ENCODE assay signal across 26 mouse cellular contexts in genomic region chr4:45212342-45213063, GRCm38 (mm10). TPM values are rescaled to one million over a fixed set of nuclear protein-coding genes. Genes with fewer than 3 reads are reported as not detected.
DNase-seq lines count a peak whose midpoint lies in the region; ATAC-seq and TF ChIP-seq lines count a peak whose summit lies in the region.
"Had no signal": no experiment of that assay in that cellular context is flagged by ENCODE, and none has a peak within 500 bp of the region (broad histone marks: within the 10 kb centered on the region; RNA-seq: fewer than 3 reads in every experiment).

No protein-coding gene starts in this region.

- H3K27me3 ChIP-seq in hindbrain, embryonic 10.5 days (ENCODE audit: insufficient read depth, poor library complexity, severe bottlenecking) = no peaks in the 10 kb centered on the region
- H3K27me3 ChIP-seq in hindbrain, postnatal 0 days (ENCODE audit: insufficient read depth, low read length) = no peaks in the 10 kb centered on the region
- H3K27me3 ChIP-seq in midbrain, embryonic 12.5 days = no peaks in the 10 kb centered on the region
- no peaks in the 10 kb centered on the region for H3K27me3 ChIP-seq in midbrain, postnatal 0 days (ENCODE audit: insufficient read depth, low read length)
- H3K27me3 ChIP-seq in liver, postnatal 0 days (ENCODE audit: insufficient read depth, low read length) = no peaks in the 10 kb centered on the region
- H3K27me3 ChIP-seq: CH12.LX; heart, embryonic 15.5 days; limb, embryonic 15.5 days had no signal

- peak; percentile 45 for DNase-seq in hindbrain, embryonic 10.5 days (ENCODE audit: low spot score)
- no peak for DNase-seq in hindbrain, postnatal 0 days (ENCODE audit: low spot score)
- DNase-seq in midbrain, postnatal 0 days (ENCODE audit: low spot score) = no peak
- peak; percentile 13 for DNase-seq in embryo, embryonic 10.5 days (ENCODE audit: low spot score)
- DNase-seq in liver, postnatal 0 days = no peak
- no peak for DNase-seq in layer of hippocampus, adult 11-12 months (ENCODE audit: low spot score)
- DNase-seq: adrenal gland, postnatal 10 days; B cell, adult 2 months; cerebellum, adult 2 months; cerebellum, postnatal 25 days; forebrain, postnatal 0 days; gastrocnemius, postnatal 14 days; heart, adult 18-20 months; heart, postnatal 36 days; kidney, adult 18-20 months; left cerebral cortex, postnatal 4 days; lung, embryonic 14.5 days; thymus, adult 2 months; thymus, postnatal 4 days had no signal

- WGBS in hindbrain, embryonic 10.5 days = 59% methylated on average over 11 of the region's 11 CpGs
- 71% methylated on average over 11 of the region's 11 CpGs for WGBS in hindbrain, postnatal 0 days
- 73% methylated on average over 11 of the region's 11 CpGs for WGBS in midbrain, embryonic 12.5 days
- WGBS in midbrain, postnatal 0 days = 74% methylated on average over 11 of the region's 11 CpGs
- 48% methylated on average over 11 of the region's 11 CpGs for WGBS in liver, postnatal 0 days (ENCODE audit: insufficient replicate concordance)

- TF ChIP-seq EP300 in liver, postnatal 0 days (IDR thresholded peaks at IDR 0.05; ENCODE audit: low read depth) = peak; percentile 55; the same call in 1 of the 2 replicates

- H3K27ac ChIP-seq in hindbrain, embryonic 10.5 days = peak overlapping the region; percentile 57
- H3K27ac ChIP-seq in hindbrain, postnatal 0 days = no peak overlapping the region
- 0 out of 2 replicates have a peak overlapping the region, but pooled peaks have one; percentile 20 for H3K27ac ChIP-seq in midbrain, embryonic 12.5 days (replicated peaks)
- H3K27ac ChIP-seq in midbrain, postnatal 0 days (ENCODE audit: low read depth, low read length) = no peak overlapping the region
- H3K27ac ChIP-seq in liver, postnatal 0 days (ENCODE audit: low read depth) = no peak overlapping the region
- H3K27ac ChIP-seq: embryonic facial prominence, embryonic 10.5 days; heart, embryonic 15.5 days; kidney, postnatal 0 days; limb, embryonic 15.5 days had no signal

- TF ChIP-seq CTCF in hindbrain, postnatal 0 days (IDR thresholded peaks at IDR 0.05; ENCODE audit: low read depth) = no peak
- TF ChIP-seq CTCF in midbrain, postnatal 0 days (IDR thresholded peaks at IDR 0.05) = no peak
- no peak for TF ChIP-seq CTCF in liver, postnatal 0 days (IDR thresholded peaks at IDR 0.05; ENCODE audit: low read depth)

- ATAC-seq in hindbrain, postnatal 0 days = no peak
- ATAC-seq in midbrain, embryonic 12.5 days (ENCODE audit: low FRiP score, low read depth) = no peak
- no peak for ATAC-seq in midbrain, postnatal 0 days (ENCODE audit: low FRiP score)
- ATAC-seq in liver, postnatal 0 days = peak; percentile 35; the same call in 1 of the 2 replicates
- ATAC-seq: forebrain, postnatal 0 days; inflammation-experienced regulatory T-cells, adult 6 months had no signal

- peaks cover 36% of the 10 kb centered on the region for H3K4me1 ChIP-seq in hindbrain, embryonic 10.5 days (replicated peaks)
- no peaks in the 10 kb centered on the region; the same call in 1 of the 2 replicates for H3K4me1 ChIP-seq in hindbrain, postnatal 0 days (ENCODE audit: insufficient read depth, low read length)
- H3K4me1 ChIP-seq in midbrain, embryonic 12.5 days = peaks cover 17% of the 10 kb centered on the region
- H3K4me1 ChIP-seq in midbrain, postnatal 0 days (ENCODE audit: insufficient read depth, low read length) = peaks cover 2% of the 10 kb centered on the region; the same call in 1 of the 2 replicates
- no peaks in the 10 kb centered on the region for H3K4me1 ChIP-seq in liver, postnatal 0 days (ENCODE audit: insufficient read depth)

- no peak overlapping the region for H3K9ac ChIP-seq in hindbrain, postnatal 0 days (replicated peaks; ENCODE audit: low read length)
- no peak overlapping the region for H3K9ac ChIP-seq in midbrain, embryonic 12.5 days (replicated peaks)
- no peak overlapping the region for H3K9ac ChIP-seq in midbrain, postnatal 0 days (replicated peaks; ENCODE audit: low read length, poor library complexity, severe bottlenecking)
- H3K9ac ChIP-seq in liver, postnatal 0 days (replicated peaks) = no peak overlapping the region
- H3K9ac ChIP-seq: forebrain, postnatal 0 days; heart, embryonic 15.5 days; limb, embryonic 15.5 days; lung, embryonic 14.5 days had no signal

- H3K9me3 ChIP-seq in hindbrain, embryonic 10.5 days = no peaks in the 10 kb centered on the region
- no peaks in the 10 kb centered on the region for H3K9me3 ChIP-seq in hindbrain, postnatal 0 days (ENCODE audit: low read length)
- H3K9me3 ChIP-seq in midbrain, embryonic 12.5 days = no peaks in the 10 kb centered on the region
- no peaks in the 10 kb centered on the region for H3K9me3 ChIP-seq in midbrain, postnatal 0 days (ENCODE audit: low read length)
- no peaks in the 10 kb centered on the region for H3K9me3 ChIP-seq in liver, postnatal 0 days (ENCODE audit: low read length)
- H3K9me3 ChIP-seq: embryonic facial prominence, embryonic 10.5 days; heart, embryonic 15.5 days; limb, embryonic 15.5 days had no signal

- no peaks in the 10 kb centered on the region for H3K36me3 ChIP-seq in hindbrain, embryonic 10.5 days
- H3K36me3 ChIP-seq in hindbrain, postnatal 0 days (ENCODE audit: insufficient read depth, low read length) = no peaks in the 10 kb centered on the region
- no peaks in the 10 kb centered on the region for H3K36me3 ChIP-seq in midbrain, embryonic 12.5 days
- no peaks in the 10 kb centered on the region for H3K36me3 ChIP-seq in midbrain, postnatal 0 days (ENCODE audit: insufficient read depth, low read length)
- no peaks in the 10 kb centered on the region for H3K36me3 ChIP-seq in liver, postnatal 0 days (replicated peaks; ENCODE audit: insufficient read depth, low read length)
- H3K36me3 ChIP-seq: embryonic facial prominence, embryonic 10.5 days; heart, embryonic 15.5 days; limb, embryonic 15.5 days had no signal

- H3K4me2 ChIP-seq in hindbrain, postnatal 0 days (ENCODE audit: low read depth, low read length) = no peak overlapping the region
- no peak overlapping the region for H3K4me2 ChIP-seq in midbrain, embryonic 12.5 days (replicated peaks)
- H3K4me2 ChIP-seq in midbrain, postnatal 0 days (ENCODE audit: low read depth, low read length, poor library complexity, severe bottlenecking) = no peak overlapping the region
- no peak overlapping the region for H3K4me2 ChIP-seq in liver, postnatal 0 days (ENCODE audit: low read depth, low read length)
- H3K4me2 ChIP-seq: heart, embryonic 15.5 days; limb, embryonic 15.5 days; lung, embryonic 14.5 days had no signal

- no peak overlapping the region for H3K4me3 ChIP-seq in hindbrain, embryonic 10.5 days
- H3K4me3 ChIP-seq in hindbrain, postnatal 0 days (ENCODE audit: low read length) = no peak overlapping the region
- no peak overlapping the region for H3K4me3 ChIP-seq in midbrain, embryonic 12.5 days
- no peak overlapping the region for H3K4me3 ChIP-seq in midbrain, postnatal 0 days (ENCODE audit: low read depth, low read length)
- no peak overlapping the region for H3K4me3 ChIP-seq in liver, postnatal 0 days (ENCODE audit: low read depth, low read length)
- H3K4me3 ChIP-seq: embryonic facial prominence, embryonic 10.5 days; heart, embryonic 15.5 days; limb, embryonic 15.5 days had no signal

RNA-seq across cellular contexts. Expression of gene Frmpd1, which starts 27.8 kb away (rescaled TPM):
- 1.5 and 1.8 TPM in 2 replicates for polyA plus RNA-seq in hindbrain, embryonic 10.5 days (2016; fragmentation: Nextera tagmentation; extraction: Ambion mirVana)
- total RNA-seq in hindbrain, postnatal 0 days (2014; rRNA removed) = 13.8 and 20.5 TPM in 2 replicates
- 4.6 and 4.8 TPM in 2 replicates for polyA plus RNA-seq in hindbrain, postnatal 0 days (2015; fragmentation: Nextera tagmentation; extraction: Ambion mirVana)
- 2.0 and 2.1 TPM in 2 replicates for polyA plus RNA-seq in midbrain, embryonic 12.5 days (2016; fragmentation: Nextera tagmentation; extraction: Ambion mirVana)
- total RNA-seq in midbrain, postnatal 0 days (2014; rRNA removed) = 5.9 and 9.6 TPM in 2 replicates
- polyA plus RNA-seq in midbrain, postnatal 0 days (2015; fragmentation: Nextera tagmentation; extraction: Ambion mirVana) = 3.0 and 3.2 TPM in 2 replicates
- polyA plus RNA-seq in liver, postnatal 0 days (2015; fragmentation: Nextera tagmentation; extraction: Ambion mirVana) = 0.02 and 0.04 TPM in 2 replicates
- total RNA-seq: CH12.LX had no signal
- polyA plus RNA-seq: inflammation-experienced regulatory T-cells, adult 6 months had no signal

Comparison
In these comparisons a context has a peak if more than half of its experiments do, and no peak if none do; other contexts are left out.
1. DNase-seq: peak in hindbrain, embryonic 10.5 days (single experiment) and embryo, embryonic 10.5 days (single experiment); none in hindbrain, postnatal 0 days (single experiment), midbrain, postnatal 0 days (single experiment), liver, postnatal 0 days (single experiment) and layer of hippocampus, adult 11-12 months (single experiment).
2. H3K27ac ChIP-seq: peak in hindbrain, embryonic 10.5 days (single experiment) and midbrain, embryonic 12.5 days (single experiment); none in hindbrain, postnatal 0 days (single experiment), midbrain, postnatal 0 days (single experiment) and liver, postnatal 0 days (single experiment).